Mouse (Mus musculus) lung, postnatal 36 days (tissue): Measurements from ENCODE around the gene Rgs10.
"Not testable (repeated sequence)": the region's sequence is repeated elsewhere in the genome, so short reads cannot be mapped to it uniquely, and the experiment has no call there.

ENCODE experiments used
- DNase-seq: peaks from one replicate; pipeline ENCODE4 v3.0.0; 2022; ENCODE audit warnings: mixed read lengths

Rgs10 gene

DNA sequence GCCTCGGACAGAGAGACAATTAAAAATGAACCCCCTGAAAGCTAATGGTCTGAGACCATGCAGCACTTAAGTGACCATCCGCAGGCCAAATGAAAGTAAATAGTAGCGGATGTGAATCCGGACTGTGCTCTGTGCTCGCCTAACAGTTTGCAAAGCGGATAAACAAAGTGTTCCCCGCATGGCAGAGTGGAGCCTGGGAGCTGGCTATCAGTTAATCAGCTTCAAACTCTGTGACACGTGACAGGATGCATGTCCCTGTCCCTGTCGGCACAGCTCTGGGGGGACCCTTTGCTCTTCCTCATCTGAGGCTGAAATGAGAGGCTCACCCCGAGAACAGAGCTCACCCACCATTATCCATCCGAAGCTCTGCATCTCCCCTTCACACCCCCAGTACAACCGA is 49.2 kb downstream of the Rgs10 start:
- DNase-seq, result peak; percentile 73

DNA sequence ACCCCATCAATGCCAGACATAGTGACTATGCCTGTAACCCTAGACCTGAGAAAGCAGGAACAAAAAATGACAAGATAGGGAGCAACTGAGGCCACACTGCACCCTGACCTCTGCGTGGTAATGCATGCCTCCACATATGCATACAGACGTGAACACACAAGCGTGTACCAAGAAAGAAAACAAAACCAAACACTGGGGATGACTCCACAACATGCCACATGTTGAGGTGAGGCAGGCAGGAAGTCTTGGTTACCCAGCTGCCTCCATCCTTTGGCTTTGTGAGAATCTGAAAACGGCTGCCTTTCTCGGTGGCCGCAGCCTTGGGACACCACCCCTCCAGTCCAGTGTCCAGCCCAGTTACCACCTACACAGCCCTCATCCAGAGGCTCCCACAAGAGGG is 49.7 kb downstream of the Rgs10 start:
- DNase-seq, result no peak

- DNase-seq, result no peak
Measured at GRCm38 (mm10) chr7:128366654-128367053, 51.9 kb downstream of the Rgs10 start.

- DNase-seq, result peak; percentile 42
Measured at GRCm38 (mm10) chr7:128365096-128365715, 53.4 kb downstream of the Rgs10 start.

GRCm38 (mm10) chr7:128364526-128364925 is 54.0 kb downstream of the Rgs10 start:
- no peak for DNase-seq

DNA sequence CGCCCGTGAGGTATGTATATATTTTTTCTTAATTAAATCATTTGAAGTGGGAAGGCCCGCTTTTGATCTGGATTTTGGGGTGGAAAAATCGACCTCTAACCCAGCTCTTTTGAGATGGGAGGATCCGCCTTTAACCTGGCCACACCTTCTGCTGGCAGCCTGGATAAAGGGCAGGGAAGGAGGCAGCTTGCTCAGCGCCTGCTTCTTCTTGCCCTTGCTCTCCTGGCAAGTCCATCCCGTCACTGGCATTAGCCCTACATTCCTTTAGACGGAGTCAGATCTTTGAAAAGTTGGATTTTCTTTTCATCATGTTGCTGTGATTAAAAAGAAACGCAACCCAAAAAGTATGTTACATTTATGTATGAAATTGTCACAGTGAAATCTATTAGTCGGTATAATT is 54.8 kb downstream of the Rgs10 start:
- DNase-seq, result peak; percentile 51

DNA sequence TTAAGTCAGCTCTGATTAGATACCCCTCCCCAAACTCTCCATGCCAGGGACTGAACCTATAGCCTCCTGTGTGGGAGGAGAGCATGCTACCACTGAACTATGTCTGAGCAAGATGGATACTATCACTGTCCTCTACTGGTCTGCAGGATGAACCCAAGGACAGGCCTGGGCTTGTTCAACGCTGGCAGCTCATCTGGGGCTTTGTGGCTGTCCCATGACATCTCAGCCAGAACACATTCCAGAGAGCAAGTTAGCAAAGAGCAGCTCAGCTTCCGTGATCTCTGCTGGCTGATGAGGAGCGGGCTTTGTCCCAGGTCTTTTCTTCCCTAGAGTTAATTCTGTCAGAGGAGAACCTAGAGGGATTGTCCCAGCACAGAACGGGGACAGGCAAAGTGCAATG is 55.6 kb downstream of the Rgs10 start:
- DNase-seq, result no peak

- no peak for DNase-seq
Measured at GRCm38 (mm10) chr7:128359741-128360140, 58.8 kb downstream of the Rgs10 start.

DNA sequence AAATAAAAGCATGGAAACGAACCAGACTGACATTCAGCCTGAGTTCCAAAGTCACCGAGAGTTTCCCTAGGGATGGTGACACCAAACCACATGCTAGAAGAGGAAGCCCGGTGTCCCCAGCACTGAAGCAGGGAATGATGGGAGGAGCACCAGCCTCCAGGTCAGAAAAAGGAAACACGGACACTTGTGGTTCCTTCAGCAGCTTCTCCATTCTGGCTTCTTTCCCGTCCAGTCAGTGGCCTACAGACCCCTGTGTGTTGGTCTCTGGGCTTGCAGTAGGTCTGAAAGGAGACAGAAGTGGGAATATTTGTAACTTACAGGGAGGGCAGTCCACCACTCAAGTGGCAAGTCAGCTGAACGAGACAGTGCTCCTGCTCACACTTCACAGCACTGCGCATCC is 59.4 kb downstream of the Rgs10 start:
- DNase-seq, result no peak

- no peak for DNase-seq
Measured at GRCm38 (mm10) chr7:128358741-128359140, 59.8 kb downstream of the Rgs10 start.

GRCm38 (mm10) chr7:128356868-128357755 is 61.4 kb downstream of the Rgs10 start:
- peak; percentile 59 for DNase-seq

- DNase-seq, result no peak
Measured at GRCm38 (mm10) chr7:128355463-128355862, 63.1 kb downstream of the Rgs10 start.

DNA sequence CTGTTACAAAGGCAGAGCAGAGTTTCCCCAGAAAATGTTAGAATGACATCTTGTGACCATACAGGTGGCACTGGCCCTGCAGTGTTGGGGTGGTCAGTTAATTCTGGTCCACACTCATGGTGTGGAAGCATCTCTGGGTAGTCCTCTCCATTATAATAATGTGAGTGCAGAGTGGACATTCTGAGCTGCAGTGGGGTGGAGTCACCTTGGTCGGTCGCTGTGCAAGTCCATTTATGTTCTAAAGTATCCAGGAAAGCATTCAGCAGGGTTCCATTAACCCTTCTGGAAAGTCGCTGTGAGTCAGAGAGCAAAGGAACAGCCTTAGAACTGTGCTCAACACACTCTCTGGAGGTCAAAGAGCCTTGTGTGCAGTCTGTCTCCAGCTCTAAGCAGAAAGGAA is 65.8 kb downstream of the Rgs10 start:
- no peak for DNase-seq

- no peak for DNase-seq
Measured at GRCm38 (mm10) chr7:128351176-128351575, 67.4 kb downstream of the Rgs10 start.

DNA sequence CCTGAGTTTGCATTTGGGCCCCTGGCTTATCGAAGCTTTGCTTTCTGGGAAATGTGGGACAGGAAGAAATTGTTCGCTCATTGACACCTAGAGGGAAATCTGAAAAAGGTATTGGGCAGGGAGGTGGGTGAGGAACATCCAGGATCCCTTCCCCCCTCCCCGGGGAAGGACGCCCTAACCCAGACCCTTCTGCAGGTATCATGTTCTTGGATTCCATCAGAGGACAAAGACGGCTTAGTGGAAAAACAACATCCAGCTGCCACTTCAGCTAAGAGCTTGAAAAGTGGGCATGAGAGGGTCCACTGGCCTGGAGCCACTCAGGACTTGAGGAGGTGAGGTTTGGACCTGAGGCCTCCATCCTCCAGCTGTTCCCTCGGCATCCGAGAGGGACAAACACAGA is 68.2 kb downstream of the Rgs10 start:
- DNase-seq, result no peak

DNA sequence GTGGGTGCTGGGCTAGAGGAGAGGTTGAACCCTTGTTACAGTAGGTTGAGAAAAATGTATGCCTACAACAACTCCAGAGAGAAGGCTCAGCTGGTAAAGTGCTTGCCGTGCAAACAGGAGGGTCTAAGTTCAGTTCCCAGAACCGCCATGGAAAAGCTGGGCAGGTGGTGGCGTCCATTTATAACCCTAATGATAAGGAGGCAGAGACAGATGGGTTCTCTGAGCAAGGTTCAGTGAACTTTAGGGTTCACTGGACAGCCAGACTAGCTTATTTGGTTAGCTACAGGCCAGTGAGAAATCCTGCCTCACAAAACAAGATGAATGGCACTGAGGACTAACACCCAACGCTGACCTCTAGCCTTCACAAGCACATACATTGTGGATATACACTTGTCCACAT is 68.8 kb downstream of the Rgs10 start:
- no peak for DNase-seq

DNA sequence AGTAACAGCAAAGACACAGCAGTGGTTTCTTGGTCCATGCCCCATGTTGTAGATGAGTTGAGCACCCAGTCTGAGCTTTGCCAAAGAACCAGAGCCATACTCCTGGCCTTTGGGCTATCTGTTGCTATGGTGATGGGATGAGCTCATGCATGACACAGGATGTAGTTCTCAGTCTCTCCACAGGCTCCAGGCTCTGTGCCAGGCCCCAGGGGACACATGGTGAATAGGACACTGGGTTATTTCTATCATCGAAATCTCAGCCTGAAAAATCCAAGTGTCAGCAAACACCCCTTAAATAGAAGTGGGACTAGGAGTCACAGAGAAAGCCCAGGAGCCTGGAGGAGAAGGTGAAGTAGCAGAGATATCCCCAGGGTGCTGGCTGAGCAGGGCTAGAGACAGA is 70.0 kb downstream of the Rgs10 start:
- peak; percentile 60 for DNase-seq

- DNase-seq, result no peak
Measured at GRCm38 (mm10) chr7:128346991-128347390, 71.6 kb downstream of the Rgs10 start.

DNA sequence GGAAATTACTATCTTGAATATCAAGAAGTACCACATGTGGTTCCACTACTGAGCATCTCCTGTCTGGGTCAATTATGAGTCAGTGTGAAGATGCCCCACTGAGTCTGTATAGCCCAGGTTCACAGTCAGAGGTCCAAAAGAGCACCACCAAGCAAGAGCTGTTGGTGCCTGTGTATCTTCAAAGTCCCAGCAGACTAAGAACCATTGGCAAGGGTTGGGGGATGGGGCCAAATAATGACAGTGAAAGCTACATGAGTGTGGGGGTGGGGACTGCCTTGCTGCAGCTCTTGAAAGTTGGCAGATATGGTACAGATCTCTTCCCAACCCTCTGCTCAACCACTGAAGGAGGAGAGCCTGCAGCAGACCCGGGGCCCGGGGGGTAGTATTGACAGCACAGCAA is 72.0 kb downstream of the Rgs10 start:
- no peak for DNase-seq

GRCm38 (mm10) chr7:128345691-128346090 is 72.9 kb downstream of the Rgs10 start:
- DNase-seq, result no peak

- DNase-seq, result peak; percentile 91
Measured at GRCm38 (mm10) chr7:128344928-128345653, 73.5 kb downstream of the Rgs10 start.

GRCm38 (mm10) chr7:128344488-128344887 is 74.1 kb downstream of the Rgs10 start:
- DNase-seq, result peak; percentile 39

- not testable (repeated sequence) for DNase-seq
Measured at GRCm38 (mm10) chr7:128342691-128343090, 75.9 kb downstream of the Rgs10 start.

- DNase-seq, result not testable (repeated sequence)
Measured at GRCm38 (mm10) chr7:128340321-128340720, 78.2 kb downstream of the Rgs10 start.
